Mouse (Mus musculus) brain, embryonic 14.5 days (tissue): ENCODE results near the gene Cntnap2.

Source experiments
- CTCF ChIP-seq: fragments of 200-500 bp; IDR thresholded peaks from 2 replicates; pipeline ENCODE4 v1.5.1; 2012; ENCODE audit warnings: inconsistent platforms, mild to moderate bottlenecking, moderate library complexity, borderline replicate concordance; ENCODE audit not compliant: insufficient read depth, insufficient read length; ENCODE audit errors: extremely low read depth
- POLR2A ChIP-seq: fragments of 200-500 bp; IDR thresholded peaks from 2 replicates; pipeline ENCODE4 v1.6.1; 2012; ENCODE audit warnings: mild to moderate bottlenecking, inconsistent platforms, borderline replicate concordance; ENCODE audit not compliant: poor library complexity, insufficient read depth, insufficient read length, severe bottlenecking; ENCODE audit errors: extremely low read depth

- peak; percentile 63; the same call in 1 of the 2 replicates for TF ChIP-seq CTCF
- no peak for TF ChIP-seq POLR2A
These were observed 264.3 kb downstream of the Cntnap2 start for GRCm38 (mm10) chr6:45323505-45323904.
